Mouse (Mus musculus) spleen, adult 2 months (tissue): ENCODE measurements around the gene Olfr153.

ENCODE experiments used
- CTCF ChIP-seq: fragments of 200-500 bp; IDR thresholded peaks from 2 replicates; pipeline ENCODE4 v1.5.1; 2011; ENCODE audit warnings: mild to moderate bottlenecking, inconsistent platforms; ENCODE audit not compliant: insufficient read depth, insufficient read length, insufficient replicate concordance; ENCODE audit errors: extremely low read depth
- POLR2A ChIP-seq: fragments of 200-500 bp; IDR thresholded peaks from 2 replicates; pipeline ENCODE4 v1.6.1; 2011; ENCODE audit warnings: low read depth, low read length, inconsistent platforms

DNA sequence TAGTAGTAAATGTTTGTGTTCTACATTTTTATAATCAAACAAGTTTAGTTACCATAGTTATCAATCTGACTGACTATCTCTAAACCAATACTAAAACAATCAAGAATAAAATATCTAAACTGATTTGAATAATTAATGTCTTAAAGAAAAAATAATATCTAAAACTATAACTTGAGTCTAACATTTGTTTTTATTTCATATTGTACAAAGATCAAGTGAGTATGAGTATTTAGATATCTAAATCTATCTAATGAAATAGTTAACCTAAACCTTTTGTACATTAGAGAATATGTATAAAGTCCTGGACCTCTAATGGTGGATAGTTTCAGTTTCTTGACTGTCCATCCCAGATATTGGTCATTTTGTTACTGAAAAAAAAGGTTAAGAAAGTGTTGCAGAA, at the start of gene Olfr153:
- TF ChIP-seq CTCF (no peak), POLR2A (no peak)
